Mouse (Mus musculus): Measurements from ENCODE around the gene Dgkb. TPM values are rescaled to one million over a fixed set of nuclear protein-coding genes. Genes with fewer than 3 reads are reported as not detected.

Gene Dgkb
- polyA plus RNA-seq, 1 experiment = 1.1 TPM

GRCm38 (mm10) chr12:37996417-37996946 is 179.0 kb downstream of the Dgkb start:
- 65% methylated on average over 6 of the region's 6 CpGs for WGBS
- no peaks in the 10 kb centered on the region for H3K4me1 ChIP-seq (ENCODE audit: control insufficient read depth, insufficient read depth, insufficient read length, low read length)
- no peak overlapping the region; the same call in 1 of the 2 replicates for H3K27ac ChIP-seq (ENCODE audit: insufficient read depth, low read depth, low read length)
- no peaks in the 10 kb centered on the region for H3K36me3 ChIP-seq (ENCODE audit: control insufficient read depth, insufficient read depth, low read length)
- no peaks in the 10 kb centered on the region for H3K27me3 ChIP-seq (ENCODE audit: control insufficient read depth, insufficient read depth, low read length)
- H3K4me3 ChIP-seq (ENCODE audit: low read depth, low read length) = no peak overlapping the region
- TF ChIP-seq POLR2A (IDR thresholded peaks at IDR 0.05; ENCODE audit: low read depth, low read length) = no peak
- TF ChIP-seq CTCF (IDR thresholded peaks at IDR 0.05; ENCODE audit: extremely low read depth, insufficient read length, insufficient replicate concordance, low read depth, low read length) = no peak

- 77% methylated on average over 4 of the region's 4 CpGs for WGBS
- Histone ChIP-seq H3K27me3 (ENCODE audit: control insufficient read depth, insufficient read depth, low read length) (no peaks in the 10 kb centered on the region), H3K27ac (ENCODE audit: insufficient read depth, low read depth, low read length) (no peak overlapping the region), H3K36me3 (ENCODE audit: control insufficient read depth, insufficient read depth, low read length) (no peaks in the 10 kb centered on the region), H3K4me1 (ENCODE audit: control insufficient read depth, insufficient read depth, insufficient read length, low read length) (no peaks in the 10 kb centered on the region), H3K4me3 (ENCODE audit: low read depth, low read length) (no peak overlapping the region)
- TF ChIP-seq POLR2A (IDR thresholded peaks at IDR 0.05; ENCODE audit: low read depth, low read length) = no peak
- TF ChIP-seq CTCF (IDR thresholded peaks at IDR 0.05; ENCODE audit: extremely low read depth, insufficient read length, insufficient replicate concordance, low read depth, low read length) = no peak
Measured at GRCm38 (mm10) chr12:38017674-38018073, 200.1 kb downstream of the Dgkb start.

DNA sequence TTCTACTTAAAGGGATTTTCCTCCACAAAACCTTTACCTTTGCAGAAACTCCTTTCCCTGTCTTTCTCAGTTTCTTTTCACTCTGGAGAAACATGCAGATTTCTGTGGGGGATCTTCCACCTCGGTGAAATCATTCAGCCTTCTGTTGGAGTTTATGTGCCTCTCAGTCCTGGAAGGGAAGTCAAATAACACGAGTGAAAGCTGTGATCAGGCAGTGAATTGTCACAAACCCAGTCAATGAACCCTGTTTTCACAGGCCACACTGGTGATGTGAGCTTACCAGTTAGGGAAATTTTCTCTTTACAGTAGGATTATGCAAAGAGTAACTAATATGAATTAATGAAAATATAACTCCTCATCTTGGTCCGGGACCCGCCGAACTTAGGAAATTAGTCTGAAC is 229.7 kb downstream of the Dgkb start:
- no peak overlapping the region for H3K27ac ChIP-seq (ENCODE audit: insufficient read depth, low read depth, low read length)
- H3K4me1 ChIP-seq (ENCODE audit: control insufficient read depth, insufficient read depth, insufficient read length, low read length) = no peaks in the 10 kb centered on the region
- 84% methylated on average over 5 of the region's 5 CpGs for WGBS
- H3K27me3 ChIP-seq (ENCODE audit: control insufficient read depth, insufficient read depth, low read length) = no peaks in the 10 kb centered on the region
- no peak overlapping the region for H3K4me3 ChIP-seq (ENCODE audit: low read depth, low read length)
- TF ChIP-seq POLR2A (IDR thresholded peaks at IDR 0.05; ENCODE audit: low read depth, low read length) (no peak), CTCF (IDR thresholded peaks at IDR 0.05; ENCODE audit: extremely low read depth, insufficient read length, insufficient replicate concordance, low read depth, low read length) (no peak)
- H3K36me3 ChIP-seq (ENCODE audit: control insufficient read depth, insufficient read depth, low read length) = no peaks in the 10 kb centered on the region

GRCm38 (mm10) chr12:38088224-38088623 is 270.7 kb downstream of the Dgkb start:
- no peak overlapping the region for H3K4me3 ChIP-seq (ENCODE audit: low read depth, low read length)
- H3K36me3 ChIP-seq (ENCODE audit: control insufficient read depth, insufficient read depth, low read length) = no peaks in the 10 kb centered on the region
- 69% methylated on average over 3 of the region's 3 CpGs for WGBS
- H3K27me3 ChIP-seq (ENCODE audit: control insufficient read depth, insufficient read depth, low read length) = no peaks in the 10 kb centered on the region
- H3K27ac ChIP-seq (ENCODE audit: insufficient read depth, low read depth, low read length) = no peak overlapping the region
- H3K4me1 ChIP-seq (ENCODE audit: control insufficient read depth, insufficient read depth, insufficient read length, low read length) = no peaks in the 10 kb centered on the region
- TF ChIP-seq CTCF (IDR thresholded peaks at IDR 0.05; ENCODE audit: extremely low read depth, insufficient read length, insufficient replicate concordance, low read depth, low read length) (no peak), POLR2A (IDR thresholded peaks at IDR 0.05; ENCODE audit: low read depth, low read length) (no peak)

- H3K27ac ChIP-seq (ENCODE audit: insufficient read depth, low read depth, low read length) = no peak overlapping the region
- no peak overlapping the region for H3K4me3 ChIP-seq (ENCODE audit: low read depth, low read length)
- no peak for TF ChIP-seq POLR2A (IDR thresholded peaks at IDR 0.05; ENCODE audit: low read depth, low read length)
- TF ChIP-seq CTCF (IDR thresholded peaks at IDR 0.05; ENCODE audit: extremely low read depth, insufficient read length, insufficient replicate concordance, low read depth, low read length) = no peak
- no peaks in the 10 kb centered on the region for H3K36me3 ChIP-seq (ENCODE audit: control insufficient read depth, insufficient read depth, low read length)
- no peaks in the 10 kb centered on the region for H3K4me1 ChIP-seq (ENCODE audit: control insufficient read depth, insufficient read depth, insufficient read length, low read length)
- WGBS = 67% methylated on average over 3 of the region's 3 CpGs
- no peaks in the 10 kb centered on the region for H3K27me3 ChIP-seq (ENCODE audit: control insufficient read depth, insufficient read depth, low read length)
Measured at GRCm38 (mm10) chr12:38111928-38112327, 294.4 kb downstream of the Dgkb start.

- WGBS = 69% methylated on average over 1 of the region's 1 CpGs
- no peaks in the 10 kb centered on the region for H3K27me3 ChIP-seq (ENCODE audit: control insufficient read depth, insufficient read depth, low read length)
- H3K4me1 ChIP-seq (ENCODE audit: control insufficient read depth, insufficient read depth, insufficient read length, low read length) = no peaks in the 10 kb centered on the region
- H3K4me3 ChIP-seq (ENCODE audit: low read depth, low read length) = no peak overlapping the region
- TF ChIP-seq CTCF (IDR thresholded peaks at IDR 0.05; ENCODE audit: extremely low read depth, insufficient read length, insufficient replicate concordance, low read depth, low read length) (no peak), POLR2A (IDR thresholded peaks at IDR 0.05; ENCODE audit: low read depth, low read length) (no peak)
- H3K36me3 ChIP-seq (ENCODE audit: control insufficient read depth, insufficient read depth, low read length) = no peaks in the 10 kb centered on the region
- no peak overlapping the region for H3K27ac ChIP-seq (ENCODE audit: insufficient read depth, low read depth, low read length)
Measured at GRCm38 (mm10) chr12:38114990-38115615, 297.6 kb downstream of the Dgkb start.

DNA sequence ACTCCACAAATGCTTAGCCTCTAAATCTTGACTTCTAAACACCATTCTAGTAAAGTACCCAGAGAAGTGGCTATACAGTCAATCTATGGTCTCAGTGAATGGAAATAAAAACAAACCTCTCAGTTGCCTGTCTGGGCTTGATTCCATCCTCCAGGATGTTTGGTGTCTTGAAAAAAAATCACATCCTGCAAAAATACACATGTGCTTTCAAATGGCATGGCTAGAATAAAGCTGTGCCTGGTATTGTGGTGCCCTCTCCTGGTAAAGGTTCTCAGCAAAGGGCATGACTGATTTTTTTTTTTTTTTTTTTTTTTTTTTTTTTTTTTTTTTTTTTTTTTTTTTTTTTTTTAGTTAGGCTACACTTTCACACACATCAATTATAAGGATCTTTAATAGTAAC is 306.0 kb downstream of the Dgkb start:
- Histone ChIP-seq H3K27me3 (ENCODE audit: control insufficient read depth, insufficient read depth, low read length) (no peaks in the 10 kb centered on the region), H3K27ac (ENCODE audit: insufficient read depth, low read depth, low read length) (no peak overlapping the region), H3K36me3 (ENCODE audit: control insufficient read depth, insufficient read depth, low read length) (no peaks in the 10 kb centered on the region), H3K4me1 (ENCODE audit: control insufficient read depth, insufficient read depth, insufficient read length, low read length) (no peaks in the 10 kb centered on the region), H3K4me3 (ENCODE audit: low read depth, low read length) (no peak overlapping the region)
- TF ChIP-seq POLR2A (IDR thresholded peaks at IDR 0.05; ENCODE audit: low read depth, low read length) (no peak), CTCF (IDR thresholded peaks at IDR 0.05; ENCODE audit: extremely low read depth, insufficient read length, insufficient replicate concordance, low read depth, low read length) (no peak)

Measured in small intestine, adult 2 months (tissue).